Mouse (Mus musculus) hindlimb bud, embryonic 11.5 days (tissue): ENCODE measurements around the gene Ncaph.
"Not testable (repeated sequence)": the region's sequence is repeated elsewhere in the genome, so short reads cannot be mapped to it uniquely, and the experiment has no call there.

Experiments
- DNase-seq: peaks from one replicate; pipeline ENCODE4 v3.0.0-alpha.2; 2012; ENCODE audit warnings: low read depth, low spot score; ENCODE audit errors: extremely low spot score

Gene Ncaph

GRCm38 (mm10) chr2:127090151-127090550 is 43.6 kb downstream of the Ncaph start:
- DNase-seq, result not testable (repeated sequence)

GRCm38 (mm10) chr2:127086235-127086634 is 47.5 kb downstream of the Ncaph start:
- DNase-seq, result no peak

- DNase-seq, result no peak
Measured at GRCm38 (mm10) chr2:127080591-127081218, 53.0 kb downstream of the Ncaph start.

GRCm38 (mm10) chr2:127079881-127080590 is 53.7 kb downstream of the Ncaph start:
- DNase-seq, result no peak

- not testable (repeated sequence) for DNase-seq
Measured at GRCm38 (mm10) chr2:127079066-127079465, 54.7 kb downstream of the Ncaph start.

GRCm38 (mm10) chr2:127077611-127078010 is 56.1 kb downstream of the Ncaph start:
- no peak for DNase-seq

- no peak for DNase-seq
Measured at GRCm38 (mm10) chr2:127074116-127074515, 59.6 kb downstream of the Ncaph start.

GRCm38 (mm10) chr2:127070879-127071278 is 62.9 kb downstream of the Ncaph start:
- DNase-seq, result no peak

GRCm38 (mm10) chr2:127070435-127070841 is 63.3 kb downstream of the Ncaph start, which contains the start of gene Blvra:
TSS of gene Blvra (plus strand) at chr2:127070665.
- peak; percentile 85 for DNase-seq

GRCm38 (mm10) chr2:127069781-127070434 is 63.8 kb downstream of the Ncaph start:
- DNase-seq, result peak; percentile 22

- DNase-seq, result no peak
Measured at GRCm38 (mm10) chr2:127068806-127069205, 64.9 kb downstream of the Ncaph start.

GRCm38 (mm10) chr2:127061471-127061870 is 72.3 kb downstream of the Ncaph start:
- DNase-seq, result no peak
